Mouse (Mus musculus) heart, postnatal 0 days (tissue): ENCODE results near the gene Nol4l. TPM values are rescaled to one million over a fixed set of nuclear protein-coding genes. Genes with fewer than 3 reads are reported as not detected.
A peak's percentile ranks its signal among the peaks of the same experiment; 100 is the strongest.

ENCODE experiments used
- ATAC-seq: fragments of 200-750 bp; cut with Nextera tagmentation; 2 replicates; pipeline ENCODE4 v1.8.0; 2017; ENCODE audit warnings: low read depth, moderate number of reproducible peaks, moderate library complexity; ENCODE audit not compliant: insufficient read depth
- DNase-seq: peaks from one replicate; pipeline ENCODE4 v3.0.0-alpha.2; 2016; ENCODE audit warnings: low spot score
- H3K27ac ChIP-seq: fragments of 300-500 bp; sonication (generic); 2 replicates; pipeline ENCODE4 v1.5.1; 2014; ENCODE audit warnings: low read depth, mild to moderate bottlenecking
- H3K27me3 ChIP-seq: fragments of 300-500 bp; sonication (generic); 2 replicates; pipeline ENCODE4 v1.6.1; 2014; ENCODE audit warnings: low read length, mixed read lengths; ENCODE audit not compliant: control insufficient read depth, insufficient read depth
- H3K36me3 ChIP-seq: fragments of 300-500 bp; sonication (generic); replicated peaks from 2 replicates; pipeline ENCODE4 v1.6.1; 2014; ENCODE audit warnings: low read length, mixed read lengths; ENCODE audit not compliant: control insufficient read depth, insufficient read depth
- H3K4me1 ChIP-seq: fragments of 300-500 bp; sonication (generic); 2 replicates; pipeline ENCODE4 v1.6.1; 2014; ENCODE audit warnings: antibody characterized with exemption; ENCODE audit not compliant: control insufficient read depth, insufficient read depth
- H3K4me2 ChIP-seq: fragments of 300-500 bp; sonication (generic); 2 replicates; pipeline ENCODE4 v1.6.1; 2014; ENCODE audit warnings: low read depth, mild to moderate bottlenecking, low read length, moderate library complexity
- H3K4me3 ChIP-seq: fragments of 300-500 bp; sonication (generic); 2 replicates; pipeline ENCODE4 v1.5.1; 2014; ENCODE audit warnings: low read depth, low read length
- H3K9ac ChIP-seq: fragments of 300-500 bp; sonication (generic); replicated peaks from 2 replicates; pipeline ENCODE4 v1.6.1; 2014; ENCODE audit warnings: low read depth, low read length, mixed read lengths
- H3K9me3 ChIP-seq: fragments of 300-500 bp; sonication (generic); replicated peaks from 2 replicates; pipeline ENCODE4 v1.6.1; 2016; ENCODE audit warnings: low read length; ENCODE audit not compliant: control insufficient read depth
- CTCF ChIP-seq: IDR thresholded peaks from 2 replicates; pipeline ENCODE4 v1.5.1; 2016; ENCODE audit warnings: antibody characterized with exemption, control low read depth, low read depth
- EP300 ChIP-seq: IDR thresholded peaks from 2 replicates; pipeline ENCODE4 v1.6.1; 2016; ENCODE audit warnings: antibody characterized with exemption, low read depth
- WGBS: fragments of 180-500 bp; shearing (Covaris S2); extraction: QIAGEN DNeasy Blood & Tissue Kit; methylation state at CpG from one replicate; pipeline ENCODE4 v1.1.7; 2014; 5-methylcytosine and 5-hydroxymethylcytosine counted together
- polyA plus RNA-seq: library from polyadenylated mRNA; unstranded; fragments of >200 nt; fragmentation: Nextera tagmentation; extraction: Ambion mirVana; gene quantifications from 2 replicates; pipeline ENCODE4 v1.2.1, GENCODE M21; 2015
- total RNA-seq: library from RNA; depleted of rRNA; stranded (reverse); fragments of >200 nt; gene quantifications from 2 replicates; pipeline ENCODE4 v1.2.3, GENCODE M21; 2014; ENCODE audit warnings: low replicate concordance

Gene Nol4l
- total and polyA plus RNA-seq, 2 experiments from 2014 or later, result 4.3 to 13.1 TPM

GRCm38 (mm10) chr2:153408971-153409370 is 120.8 kb downstream of the Nol4l start:
- Histone ChIP-seq H3K4me3 (no peak overlapping the region), H3K9me3 (no peaks in the 10 kb centered on the region), H3K4me2 (no peak overlapping the region), H3K9ac (no peak overlapping the region), H3K27ac (0 out of 2 replicates have a peak overlapping the region, but pooled peaks have one; percentile 3), H3K36me3 (peaks cover 40% of the 10 kb centered on the region), H3K27me3 (no peaks in the 10 kb centered on the region), H3K4me1 (no peaks in the 10 kb centered on the region)
- ATAC-seq (no peak), DNase-seq (no peak)
- WGBS, result 56% methylated on average over 3 of the region's 3 CpGs
- TF ChIP-seq EP300 (no peak), CTCF (no peak)

GRCm38 (mm10) chr2:153406882-153407281 is 122.9 kb downstream of the Nol4l start:
- no peak overlapping the region for H3K4me2 ChIP-seq
- H3K4me1 ChIP-seq, result no peaks in the 10 kb centered on the region
- no peak for TF ChIP-seq CTCF
- TF ChIP-seq EP300, result no peak
- H3K36me3 ChIP-seq, result peaks cover 32% of the 10 kb centered on the region
- no peak overlapping the region for H3K9ac ChIP-seq
- H3K9me3 ChIP-seq, result no peaks in the 10 kb centered on the region
- WGBS, result 69% methylated on average over 6 of the region's 6 CpGs
- H3K27me3 ChIP-seq, result no peaks in the 10 kb centered on the region
- H3K27ac ChIP-seq, result no peak overlapping the region
- H3K4me3 ChIP-seq, result no peak overlapping the region
- DNase-seq (no peak), ATAC-seq (no peak)

GRCm38 (mm10) chr2:153404882-153405281 is 124.9 kb downstream of the Nol4l start:
- Histone ChIP-seq H3K36me3 (peaks cover 34% of the 10 kb centered on the region), H3K4me2 (no peak overlapping the region), H3K4me1 (no peaks in the 10 kb centered on the region), H3K4me3 (no peak overlapping the region), H3K9ac (no peak overlapping the region), H3K27me3 (no peaks in the 10 kb centered on the region), H3K27ac (no peak overlapping the region), H3K9me3 (no peaks in the 10 kb centered on the region)
- 68% methylated on average over 3 of the region's 3 CpGs for WGBS
- DNase-seq, result no peak
- ATAC-seq, result no peak
- TF ChIP-seq EP300 (no peak), CTCF (no peak)

GRCm38 (mm10) chr2:153404062-153404461 is 125.7 kb downstream of the Nol4l start:
- Histone ChIP-seq H3K36me3 (peaks cover 34% of the 10 kb centered on the region), H3K4me2 (no peak overlapping the region), H3K4me1 (no peaks in the 10 kb centered on the region), H3K27ac (no peak overlapping the region), H3K4me3 (no peak overlapping the region), H3K27me3 (no peaks in the 10 kb centered on the region), H3K9ac (no peak overlapping the region), H3K9me3 (no peaks in the 10 kb centered on the region)
- TF ChIP-seq CTCF, result no peak
- no peak for TF ChIP-seq EP300
- WGBS, result 80% methylated on average over 3 of the region's 3 CpGs
- no peak for DNase-seq
- no peak for ATAC-seq

DNA sequence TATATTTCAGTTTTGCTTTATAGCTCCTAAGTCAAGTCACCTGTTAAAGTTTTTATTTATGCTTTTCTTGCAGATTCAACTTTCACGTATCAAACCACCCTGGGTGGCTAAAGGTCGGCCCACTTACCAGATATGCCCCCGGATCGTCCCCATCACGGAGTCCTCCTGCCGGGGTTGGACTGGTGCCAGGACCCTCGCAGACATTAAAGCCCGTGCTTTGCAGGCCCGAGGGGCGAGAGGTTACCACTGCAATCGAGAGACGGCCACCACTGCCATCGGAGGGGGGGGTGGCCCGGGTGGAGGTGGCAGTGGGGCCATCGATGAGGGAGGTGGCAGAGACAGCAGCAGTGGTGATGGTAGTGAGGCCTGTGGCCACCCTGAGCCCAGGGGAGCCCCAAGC is 130.6 kb downstream of the Nol4l start:
- TF ChIP-seq EP300, result no peak
- no peak for TF ChIP-seq CTCF
- peaks cover 76% of the 10 kb centered on the region for H3K36me3 ChIP-seq
- no peaks in the 10 kb centered on the region for H3K9me3 ChIP-seq
- no peak overlapping the region for H3K4me3 ChIP-seq
- WGBS, result 69% methylated on average over 15 of the region's 15 CpGs
- H3K27ac ChIP-seq, result no peak overlapping the region
- no peak overlapping the region for H3K9ac ChIP-seq
- no peaks in the 10 kb centered on the region for H3K4me1 ChIP-seq
- DNase-seq, result no peak
- no peak overlapping the region for H3K4me2 ChIP-seq
- no peaks in the 10 kb centered on the region for H3K27me3 ChIP-seq
- ATAC-seq, result no peak

GRCm38 (mm10) chr2:153397790-153398515 is 131.8 kb downstream of the Nol4l start:
- TF ChIP-seq CTCF (no peak), EP300 (no peak)
- Histone ChIP-seq H3K27ac (no peak overlapping the region), H3K4me1 (no peaks in the 10 kb centered on the region), H3K9ac (no peak overlapping the region), H3K9me3 (no peaks in the 10 kb centered on the region), H3K4me3 (no peak overlapping the region), H3K36me3 (peaks cover 88% of the 10 kb centered on the region), H3K27me3 (no peaks in the 10 kb centered on the region), H3K4me2 (no peak overlapping the region)
- no peak for DNase-seq
- 91% methylated on average over 11 of the region's 11 CpGs for WGBS
- no peak for ATAC-seq
